Mouse (Mus musculus) cerebellum, postnatal 14 days (tissue): ENCODE data around the gene Cct8l1.
A peak's percentile ranks its signal among the peaks of the same experiment; 100 is the strongest.

Source experiments
- DNase-seq, 2 experiments: peaks; one replicate each; pipeline ENCODE4 v3.0.0; 2021; ENCODE audit warnings: mixed read lengths in 2 of 2

Gene Cct8l1

DNA sequence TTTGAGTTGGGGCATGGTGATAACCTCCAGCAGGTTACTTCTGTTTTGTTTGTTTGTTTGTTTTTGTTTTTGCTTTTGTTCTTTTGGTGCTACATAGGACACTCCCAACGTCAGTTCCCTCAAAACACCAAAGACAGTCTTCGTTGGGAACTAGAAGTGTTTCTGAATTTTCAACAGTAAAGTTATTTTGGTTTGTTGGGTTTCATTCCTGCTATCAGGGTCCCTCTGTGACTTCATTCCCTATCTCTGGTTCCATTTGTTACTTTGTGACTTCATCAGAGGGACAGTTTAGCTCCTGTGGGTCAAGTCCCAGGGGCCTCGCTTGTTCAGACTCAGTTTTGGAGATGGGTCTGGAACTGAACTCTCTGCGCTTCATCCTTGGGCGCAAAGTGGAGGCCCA lies at the start of gene Cct8l1:
TSS of gene Cct8l1 (plus strand) at position 301 of the 400 bp plus-strand sequence.
- DNase-seq, result no peak

DNA sequence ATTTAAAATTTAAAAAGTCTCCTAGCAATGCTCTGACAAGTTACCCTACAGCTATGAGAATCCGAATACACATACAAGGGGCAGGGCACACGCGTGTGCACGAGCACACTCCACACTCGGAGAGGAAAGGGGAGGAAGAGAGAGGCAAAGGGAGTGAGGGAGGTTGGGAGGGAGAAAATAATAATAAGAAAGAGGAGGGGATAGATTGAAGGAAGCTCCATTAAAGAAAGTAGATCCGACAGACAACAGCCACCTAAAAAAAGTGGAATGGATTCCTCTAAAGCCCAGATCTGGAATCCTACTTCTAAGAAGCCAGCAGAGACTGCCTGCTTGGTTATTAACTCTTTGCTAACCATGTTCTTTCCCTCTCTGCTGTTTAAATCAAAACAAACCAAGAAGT lies 43.8 kb upstream of the Cct8l1 start:
- DNase-seq, result peak in 1 of 2 experiments; percentile 9

DNA sequence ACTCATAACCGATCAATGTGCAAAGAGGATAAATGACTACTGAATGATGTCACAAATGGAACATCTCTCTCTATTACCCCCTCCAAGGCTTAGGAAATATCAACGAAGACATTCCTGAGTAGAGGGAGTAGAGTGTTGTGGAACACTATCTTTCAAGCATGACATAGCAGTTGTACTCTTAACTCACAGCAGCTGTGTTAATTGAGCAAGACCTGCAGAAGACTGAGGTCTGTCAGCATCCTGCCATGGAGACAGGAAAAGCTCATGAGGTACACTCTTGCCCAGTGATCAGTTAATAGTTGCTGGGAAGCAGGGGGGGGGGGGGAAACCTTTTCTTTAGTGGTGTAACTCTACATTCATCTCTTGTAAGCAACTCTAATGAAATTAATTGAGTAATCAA lies 40.1 kb upstream of the Cct8l1 start:
- DNase-seq, result no peak

DNA sequence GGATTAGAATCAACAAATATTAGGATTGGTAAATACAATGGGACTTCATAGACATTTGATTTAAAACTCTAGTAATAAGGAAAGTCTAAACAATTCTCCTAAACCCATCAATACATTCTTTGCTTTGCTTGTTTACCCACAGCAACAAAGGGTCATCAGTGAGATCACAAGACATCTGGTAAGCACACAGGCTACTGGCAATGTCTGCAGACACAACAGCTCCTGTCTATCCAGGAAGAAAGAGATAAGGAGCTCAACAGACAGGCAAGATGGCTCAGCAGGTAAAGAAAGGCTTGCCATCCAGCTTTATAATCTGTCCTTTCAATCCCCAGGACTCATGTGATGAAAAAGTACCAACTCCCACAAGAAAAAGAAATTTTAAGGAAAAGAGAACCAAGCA lies 37.0 kb upstream of the Cct8l1 start:
- DNase-seq, result no peak

DNA sequence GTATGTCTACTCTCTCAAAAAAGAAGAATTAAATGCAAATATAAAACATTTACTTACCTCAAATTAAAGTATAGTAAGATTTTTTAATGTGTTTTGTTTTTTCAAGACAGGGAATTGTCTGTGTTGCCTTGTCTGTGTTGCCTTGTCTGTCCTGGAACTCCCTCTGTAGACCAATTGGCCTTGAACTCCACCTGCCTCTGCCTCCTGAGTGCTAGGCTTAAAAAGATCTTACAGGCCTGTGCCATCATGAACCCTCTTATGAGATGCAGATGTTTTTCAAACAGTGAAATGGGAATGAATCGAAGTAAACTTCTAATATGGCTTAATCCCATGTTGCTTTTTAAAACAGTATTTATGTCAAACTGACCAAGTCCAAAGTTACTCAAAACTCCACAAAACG lies 19.2 kb upstream of the Cct8l1 start:
- DNase-seq, result no peak

DNA sequence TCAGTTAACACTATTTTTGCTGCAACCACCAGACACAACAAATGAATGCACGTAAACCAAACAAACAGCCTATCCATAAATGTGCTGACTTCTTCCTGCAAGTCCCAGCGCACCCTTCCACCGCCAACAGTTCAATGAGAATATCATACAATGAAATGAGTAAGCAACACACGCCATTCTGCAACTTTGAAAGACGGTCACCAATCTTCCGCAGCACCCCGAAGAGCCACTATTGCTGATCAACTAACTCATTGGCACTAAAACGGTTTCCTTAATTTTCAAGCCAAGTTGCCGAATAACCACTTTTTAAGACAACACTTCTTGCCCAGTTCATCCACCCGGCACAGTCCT lies 18.5 kb upstream of the Cct8l1 start:
- DNase-seq, result peak; percentile 20 to 36

DNA sequence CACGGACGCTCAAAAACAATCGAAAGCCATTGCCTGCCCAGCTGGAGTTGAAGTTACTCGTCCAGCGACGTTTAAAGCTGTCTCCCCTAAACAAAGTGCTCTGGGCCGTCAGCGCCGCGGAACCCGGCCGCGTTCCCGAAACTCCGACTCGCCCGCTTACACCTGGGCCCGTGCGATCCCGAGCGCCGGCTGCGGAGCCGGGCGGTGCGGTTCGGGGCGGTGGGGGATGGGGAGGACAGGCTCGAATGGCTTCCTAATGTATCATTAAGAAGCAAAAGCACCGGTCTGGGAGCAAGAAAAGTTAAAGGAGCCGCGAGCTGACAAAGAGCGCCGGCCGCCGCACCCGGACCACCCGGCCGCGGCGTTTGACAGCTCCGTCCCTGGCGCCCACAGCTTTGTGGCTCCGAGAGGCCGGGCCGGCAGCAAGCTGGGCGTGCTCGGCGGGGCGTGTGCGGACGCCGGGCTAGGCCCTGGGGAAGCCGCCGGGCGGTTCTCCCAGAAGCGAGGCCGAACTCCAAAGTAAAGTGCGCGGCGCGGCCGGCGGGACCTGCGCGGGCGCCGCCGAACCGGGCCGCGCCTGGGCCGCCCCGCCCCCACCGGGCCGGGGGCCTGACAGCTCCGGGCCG lies 18.0 kb upstream of the Cct8l1 start:
- peak; percentile 68 to 73 for DNase-seq

DNA sequence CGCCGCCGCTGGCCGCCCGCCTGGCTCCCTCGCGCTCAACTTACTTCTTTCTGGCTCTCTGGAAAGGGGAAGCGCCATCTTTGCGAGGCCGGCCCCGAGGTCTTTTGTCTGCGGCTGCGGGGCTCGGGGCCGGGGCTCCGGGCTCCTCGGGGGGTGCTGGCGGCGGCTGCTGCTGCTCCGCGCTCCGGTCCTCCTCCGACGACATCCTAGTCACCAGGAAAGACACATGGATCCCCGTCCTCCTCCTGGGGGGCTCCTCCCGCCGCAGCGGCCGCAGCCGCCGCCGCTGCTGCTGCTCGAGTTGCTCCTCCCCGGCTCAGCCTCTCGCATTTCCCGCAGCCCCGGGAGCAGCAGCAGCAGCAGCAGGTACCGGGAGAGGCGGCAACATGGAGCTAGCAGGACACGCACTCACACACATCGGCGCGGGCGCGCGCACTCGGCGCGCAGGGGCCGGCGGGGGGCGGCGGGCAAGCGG lies 17.5 kb upstream of the Cct8l1 start, which contains the start of gene Kmt2c:
TSS of gene Kmt2c (minus strand) at position 438 of the 475 bp plus-strand sequence.
- DNase-seq, result peak; percentile 82 to 88

DNA sequence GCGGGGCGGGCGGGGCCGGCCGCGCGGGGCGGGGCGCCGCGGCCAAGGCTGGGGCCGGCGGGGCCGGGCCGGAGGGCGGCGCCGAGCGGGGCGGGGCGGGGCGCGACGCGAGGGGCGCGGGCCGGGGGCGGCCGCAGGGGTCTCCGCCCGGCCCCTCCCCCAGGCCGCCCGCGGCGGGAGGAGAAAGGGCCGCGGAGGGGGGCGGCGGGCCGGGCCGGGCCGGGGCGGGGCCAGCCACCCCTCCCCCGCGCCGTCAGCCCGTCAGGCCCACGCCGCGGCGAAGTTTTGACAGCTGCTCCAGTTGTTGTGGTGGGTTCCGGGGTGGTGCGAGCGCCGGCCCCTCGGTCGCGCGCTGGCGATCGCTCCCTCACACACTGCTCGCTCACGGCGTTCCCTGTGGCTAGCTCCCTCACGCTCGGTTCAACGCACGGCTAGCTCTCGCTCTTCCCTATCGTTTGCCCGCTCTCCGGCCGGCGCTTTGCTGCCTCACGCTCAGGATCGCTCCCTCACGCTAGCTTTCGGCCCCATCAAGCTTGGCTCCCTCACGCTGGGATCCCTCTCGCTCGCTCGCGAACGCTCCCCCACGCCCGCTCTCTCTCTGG lies 16.9 kb upstream of the Cct8l1 start:
- DNase-seq, result peak in 1 of 2 experiments; percentile 78

DNA sequence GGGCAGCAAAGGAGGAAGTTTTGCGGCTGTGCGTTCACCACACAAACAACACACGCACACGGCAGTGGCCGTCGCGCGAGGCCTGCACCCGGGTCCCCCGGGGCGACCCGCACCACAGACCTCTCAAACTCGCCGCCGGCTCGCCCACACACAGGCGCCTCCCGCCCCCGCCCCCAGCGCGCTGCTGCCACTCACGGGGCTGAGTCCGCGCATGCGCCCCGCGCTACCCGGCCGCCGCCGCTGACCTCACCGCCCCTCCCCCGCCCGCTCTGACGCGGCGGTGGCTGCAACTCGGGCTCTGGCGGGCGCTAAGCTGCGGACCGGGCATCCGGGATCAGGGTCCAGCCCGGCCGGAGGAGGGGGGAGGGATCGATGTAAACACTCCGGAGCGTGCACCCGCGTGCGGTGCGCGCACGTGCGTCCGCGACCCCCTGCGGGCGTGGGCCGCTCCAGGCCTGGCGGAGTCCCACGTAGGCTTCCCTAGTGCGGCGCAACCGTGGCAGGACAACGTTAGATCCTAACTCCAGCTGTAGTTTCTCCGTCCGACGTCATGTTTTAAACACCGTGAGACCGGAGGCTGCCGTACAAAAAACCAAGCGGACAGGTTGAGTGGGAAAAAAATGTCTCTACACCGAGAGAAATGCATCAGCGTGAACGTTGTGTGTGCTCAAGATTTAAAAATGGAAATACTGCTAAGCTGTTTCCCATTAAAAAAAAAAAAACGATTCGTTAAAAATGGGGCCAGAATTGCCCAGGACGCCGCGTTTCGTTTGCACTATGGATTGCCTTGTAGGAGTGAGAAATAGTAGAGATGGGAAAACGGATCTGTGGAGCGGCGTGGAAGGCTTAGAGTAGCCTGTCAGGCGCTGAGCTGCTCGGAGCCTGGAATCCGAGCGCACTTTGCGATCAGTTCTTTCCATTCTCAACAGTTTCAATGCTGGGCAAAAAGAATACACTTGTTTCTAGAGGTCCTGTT lies 16.2 kb upstream of the Cct8l1 start:
- peak; percentile 100 for DNase-seq

DNA sequence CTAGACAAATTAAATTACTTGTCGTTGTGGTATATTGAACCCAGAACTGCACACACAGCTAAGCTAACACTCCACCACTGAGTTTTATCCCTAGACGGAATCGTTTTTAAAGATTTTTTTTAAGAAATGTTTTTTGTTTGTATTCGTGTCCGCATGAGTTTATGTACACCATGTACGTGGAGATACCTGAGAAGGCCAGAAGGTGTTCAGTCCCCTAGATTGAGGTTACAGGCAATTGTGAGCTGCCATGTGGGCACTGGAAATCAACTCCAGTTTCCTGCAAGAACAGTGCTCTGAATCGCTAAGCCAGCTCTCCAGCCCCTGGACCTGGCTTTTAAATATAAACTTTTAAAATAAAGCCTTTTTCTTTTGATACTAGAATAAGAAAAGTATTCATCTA lies 15.2 kb upstream of the Cct8l1 start:
- DNase-seq, result no peak

DNA sequence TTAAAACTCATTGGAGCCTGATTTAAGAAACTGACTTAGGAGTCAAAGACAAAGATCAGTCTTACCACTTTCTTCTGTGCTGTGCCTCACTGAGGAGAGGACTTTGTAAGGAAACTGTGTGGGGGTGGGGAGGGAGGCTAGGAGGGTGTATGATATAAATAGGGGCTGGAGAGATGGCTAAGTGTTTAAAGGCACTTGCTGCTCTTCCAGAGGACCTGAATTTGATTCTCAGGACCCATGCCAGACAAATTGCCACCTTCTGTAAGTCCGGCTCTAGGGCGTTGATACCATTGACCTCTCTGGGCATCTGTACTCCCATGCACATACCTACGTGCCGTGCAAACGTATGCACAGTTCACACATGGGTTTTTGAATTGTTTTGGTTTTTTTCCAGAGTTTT lies 9.8 kb upstream of the Cct8l1 start:
- no peak for DNase-seq

DNA sequence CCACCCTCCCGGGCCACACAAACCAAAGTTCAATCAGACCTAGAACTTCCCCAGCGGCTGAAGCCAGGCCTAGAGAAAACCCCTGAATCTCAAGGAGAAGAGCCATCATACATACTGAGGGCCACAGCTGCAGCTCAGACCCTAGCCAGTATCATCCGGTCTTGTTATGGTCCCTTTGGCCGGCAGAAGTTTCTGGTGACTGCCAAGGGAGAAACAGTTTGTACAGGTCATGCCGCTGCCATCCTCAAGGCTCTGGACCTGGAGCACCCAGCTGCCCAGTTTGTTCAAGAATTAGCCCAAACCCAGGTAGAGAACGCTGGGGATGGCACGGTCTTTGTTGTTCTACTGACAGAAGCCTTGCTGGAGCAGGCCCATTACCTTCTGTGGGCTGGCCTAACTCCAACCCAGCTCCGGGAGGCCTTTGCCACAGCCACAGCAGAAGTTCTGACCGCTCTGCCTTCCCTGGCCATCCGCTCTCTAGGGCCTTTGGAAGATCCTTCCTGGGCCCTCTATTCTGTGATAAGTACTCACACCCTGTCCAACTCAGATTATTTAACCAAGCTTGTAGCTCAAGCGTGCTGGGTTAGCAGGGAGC lies 531 bp downstream of the Cct8l1 start:
- peak; percentile 37 to 40 for DNase-seq

DNA sequence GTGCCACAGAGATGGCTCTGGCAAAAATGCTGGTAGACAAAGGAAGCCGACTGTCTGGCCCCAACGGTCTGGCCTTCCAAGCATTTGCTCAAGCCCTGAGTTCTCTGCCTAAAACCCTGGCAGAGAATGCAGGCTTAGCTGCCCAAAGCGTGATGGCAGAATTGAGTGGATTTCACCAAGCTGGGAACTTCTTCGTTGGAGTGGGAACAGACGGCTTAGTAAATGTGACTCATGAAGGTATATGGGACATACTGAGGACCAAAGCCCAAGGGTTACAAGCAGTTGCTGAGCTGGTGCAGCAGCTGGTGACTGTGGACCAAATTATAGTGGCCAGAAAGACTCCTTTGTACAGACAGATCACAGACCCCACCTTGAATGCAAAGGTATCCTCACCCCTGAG lies 1.7 kb downstream of the Cct8l1 start:
- peak in 1 of 2 experiments; percentile 35 for DNase-seq

DNA sequence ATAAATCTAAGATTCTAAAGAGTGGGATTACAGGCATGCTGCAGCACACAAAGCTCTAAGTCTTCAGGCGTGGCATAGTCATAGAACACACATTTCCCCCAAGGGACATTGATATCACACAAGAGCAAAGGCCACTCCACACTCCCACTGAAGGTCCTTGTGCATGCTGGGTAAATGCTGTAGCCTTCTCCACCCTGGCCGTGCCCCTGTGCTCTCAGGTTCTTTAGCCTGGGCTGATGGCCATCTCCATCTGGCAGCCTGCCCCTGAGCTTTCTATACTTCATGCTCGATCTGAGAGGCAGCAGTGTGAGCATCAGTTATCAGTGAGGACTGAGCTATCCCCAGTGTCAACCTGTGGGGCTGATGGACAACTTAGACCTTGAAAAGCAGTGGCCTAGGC lies 4.0 kb downstream of the Cct8l1 start:
- peak; percentile 72 to 73 for DNase-seq

DNA sequence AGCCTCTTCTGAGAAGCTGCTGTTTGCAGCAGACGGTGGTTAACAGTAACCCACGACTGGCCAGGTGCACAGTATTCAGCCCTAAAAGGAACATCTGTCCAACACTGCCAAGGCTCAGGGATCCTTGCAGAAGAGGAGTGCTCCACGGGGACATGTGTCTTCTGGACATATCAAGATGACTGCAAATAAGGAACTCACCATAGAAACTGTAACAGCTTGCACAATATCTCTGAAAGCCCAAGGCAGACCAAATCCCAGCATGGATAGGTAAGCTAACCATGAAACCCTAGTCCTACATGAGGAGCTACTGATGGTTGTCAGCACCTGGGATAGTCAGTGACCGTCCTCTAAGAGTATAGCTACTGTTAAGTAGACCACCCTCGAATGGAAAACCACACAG lies 5.6 kb downstream of the Cct8l1 start:
- no peak for DNase-seq

DNA sequence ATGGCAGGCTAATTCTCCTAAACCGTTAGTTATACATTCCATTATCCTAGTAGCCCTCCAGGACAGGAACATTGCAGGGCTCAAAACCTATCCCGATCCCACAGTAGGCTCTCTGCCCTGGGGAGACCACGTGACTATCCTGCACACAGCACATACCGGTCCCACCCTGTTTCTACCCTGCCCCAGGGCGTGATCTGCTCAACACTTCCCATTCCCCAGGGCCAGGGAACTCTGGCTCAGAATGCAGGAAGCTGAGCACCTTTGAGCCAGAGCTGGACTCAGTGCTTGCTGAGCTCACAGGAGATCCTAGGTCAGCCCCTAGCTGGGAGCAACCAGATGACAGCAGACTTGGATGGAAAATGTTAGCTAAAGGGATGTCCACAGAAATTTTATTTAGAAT lies 10.2 kb downstream of the Cct8l1 start:
- DNase-seq, result no peak

DNA sequence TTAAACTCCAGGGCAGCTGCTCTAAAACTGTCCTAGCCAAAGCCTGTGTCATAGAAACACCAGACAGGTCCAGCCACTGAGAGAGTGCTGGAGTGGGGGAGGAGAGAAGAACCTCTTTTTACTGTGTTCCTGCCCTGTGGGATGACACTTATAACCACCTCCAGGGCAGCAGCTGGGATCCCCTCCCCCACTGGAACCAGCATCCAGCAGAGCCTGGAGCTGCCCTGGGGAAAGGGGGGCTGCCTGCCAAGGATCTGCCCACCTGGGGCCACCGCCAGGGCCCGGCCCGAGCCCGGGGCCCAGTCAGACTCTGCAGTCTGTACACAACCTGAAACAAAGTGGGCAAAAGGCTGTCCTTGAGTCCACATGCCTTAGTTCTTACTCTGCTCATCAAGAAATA lies 11.1 kb downstream of the Cct8l1 start:
- peak; percentile 34 to 51 for DNase-seq

DNA sequence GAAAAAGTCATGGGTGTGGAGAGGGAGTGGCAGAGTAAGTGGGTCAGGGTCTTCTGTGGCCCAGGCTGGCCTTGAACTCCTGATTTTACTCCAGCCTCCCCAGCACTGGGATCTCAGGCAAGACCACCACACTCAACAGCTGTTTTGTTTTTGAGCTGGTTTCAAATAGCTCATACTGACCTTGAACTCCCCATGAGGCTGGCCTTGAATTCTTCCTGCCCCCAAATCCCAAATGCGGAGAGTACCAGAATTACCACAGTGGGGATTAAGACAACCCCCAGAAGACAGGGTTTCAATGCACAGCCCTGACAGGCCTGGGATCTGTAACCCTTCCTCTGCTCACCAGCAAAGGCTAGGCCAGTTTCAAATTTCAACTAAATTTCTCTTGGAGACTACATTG lies 12.1 kb downstream of the Cct8l1 start:
- no peak for DNase-seq

DNA sequence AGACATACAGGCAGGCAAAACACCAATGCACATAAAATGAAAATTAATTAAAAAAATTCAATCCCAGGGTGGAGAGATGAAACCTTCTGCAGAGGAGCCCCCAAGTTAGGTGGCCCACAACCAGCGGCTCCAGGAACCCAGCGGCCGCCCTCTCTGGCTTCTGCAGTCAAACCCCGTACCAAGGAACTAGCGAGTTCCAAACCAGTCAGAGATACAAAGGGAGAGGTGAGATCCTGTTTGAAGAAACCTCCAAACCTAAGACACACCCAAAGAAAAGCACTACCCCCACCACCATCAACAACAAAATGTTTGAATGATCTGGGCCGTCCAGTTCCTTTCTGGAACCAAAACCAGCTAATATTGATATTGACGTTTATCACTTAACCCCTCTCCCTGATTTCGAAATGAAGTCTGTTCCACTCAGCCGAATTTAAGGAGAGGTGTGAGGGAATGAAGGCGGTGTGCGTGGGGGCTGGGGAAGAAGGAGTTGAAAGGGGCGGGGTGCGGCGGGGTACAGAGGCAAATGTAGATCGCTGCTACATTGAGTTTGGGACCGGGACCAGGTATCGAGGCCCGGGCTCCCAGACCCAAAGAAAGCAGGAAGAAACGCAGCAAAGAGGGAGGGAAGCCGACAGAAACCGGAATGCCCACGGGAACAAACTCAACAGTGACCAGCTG lies 13.1 kb downstream of the Cct8l1 start:
- peak in 1 of 2 experiments; percentile 38 for DNase-seq

DNA sequence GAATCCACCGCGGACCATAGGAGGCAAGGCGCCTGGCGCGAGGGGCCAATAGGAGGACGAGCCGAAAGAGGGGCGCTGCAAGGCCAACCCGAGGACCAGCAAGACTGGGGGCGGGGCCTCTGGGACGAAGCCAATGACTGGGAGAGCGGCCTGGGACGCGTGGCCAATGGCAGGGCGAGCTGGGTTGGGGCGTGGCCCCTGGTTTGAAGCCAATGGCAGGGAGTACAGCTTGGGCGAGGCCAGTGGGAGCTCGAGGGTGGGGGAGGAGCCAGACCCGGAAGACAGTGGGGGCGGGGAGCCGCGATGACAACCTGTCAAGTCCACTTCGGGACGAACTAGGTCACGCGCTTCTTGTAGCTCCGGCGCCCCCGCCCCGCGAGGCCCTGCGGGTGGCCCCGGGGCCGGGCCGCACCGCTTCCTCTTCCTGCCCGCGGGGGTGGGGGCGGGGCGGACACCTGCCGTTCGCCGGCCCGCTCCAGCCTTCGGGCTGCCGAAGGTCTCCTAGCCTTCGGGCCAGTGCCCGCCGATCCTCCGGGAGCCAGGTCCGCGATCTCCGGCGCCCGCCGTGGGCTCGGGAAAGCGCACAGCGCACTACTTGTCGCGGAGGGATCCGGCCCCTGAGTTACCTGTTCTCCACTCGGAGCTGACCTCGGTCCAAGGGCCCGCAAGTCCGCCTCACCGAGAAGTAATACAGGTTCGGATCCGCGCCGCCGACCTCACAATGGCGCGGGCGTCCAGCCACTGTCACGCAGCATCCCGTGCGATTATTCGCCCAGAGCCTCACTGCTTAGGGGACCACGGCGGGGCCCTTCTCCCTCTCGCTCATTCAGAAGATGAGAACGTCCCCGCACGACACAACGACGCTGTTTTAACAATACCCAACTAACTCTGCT lies 13.9 kb downstream of the Cct8l1 start:
- peak; percentile 100 for DNase-seq
